Mouse (Mus musculus): ENCODE data around the gene Calm4.

The Calm4 gene

DNA sequence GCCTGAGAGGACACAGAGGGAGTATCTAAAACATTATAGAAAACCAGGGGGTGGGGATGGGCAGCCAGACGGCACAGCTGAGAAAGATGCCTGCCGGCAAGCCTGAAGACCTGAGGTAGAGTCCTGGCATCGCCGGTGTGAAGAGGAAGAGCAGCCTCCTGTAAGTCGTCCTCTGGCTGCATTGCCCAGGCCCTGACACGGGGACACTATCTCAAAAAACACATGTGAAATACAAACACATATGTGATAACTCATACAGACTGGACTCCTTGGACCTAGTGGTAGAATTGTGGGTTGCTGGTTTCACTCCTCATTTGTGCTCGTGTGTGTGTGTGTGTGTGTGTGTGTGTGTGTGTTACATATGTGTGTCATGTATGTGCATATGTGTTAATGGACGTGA is 23.7 kb downstream of the Calm4 start:
- no peak for DNase-seq (ENCODE audit: low read depth, low spot score)

DNA sequence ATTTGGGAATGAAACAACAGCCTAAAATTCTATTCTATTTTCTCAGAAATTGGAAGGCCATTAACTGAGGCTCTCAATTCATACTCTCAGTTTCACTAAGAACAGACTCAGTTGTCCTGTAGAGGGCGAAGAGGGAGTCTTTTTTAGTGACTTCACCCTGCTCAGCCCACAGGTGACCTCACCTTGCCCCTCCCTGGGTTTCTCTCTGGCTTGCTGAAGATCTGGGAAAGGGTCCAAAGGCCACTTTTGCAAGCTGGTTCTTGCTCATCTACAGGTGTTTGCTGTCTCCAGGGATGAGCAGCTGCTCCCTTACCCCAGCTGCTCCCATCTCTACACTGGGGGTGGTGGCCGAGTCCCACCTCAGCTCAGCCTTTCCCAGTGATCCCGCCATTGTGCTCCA is 24.8 kb downstream of the Calm4 start:
- no peak for DNase-seq (ENCODE audit: low read depth, low spot score)

DNA sequence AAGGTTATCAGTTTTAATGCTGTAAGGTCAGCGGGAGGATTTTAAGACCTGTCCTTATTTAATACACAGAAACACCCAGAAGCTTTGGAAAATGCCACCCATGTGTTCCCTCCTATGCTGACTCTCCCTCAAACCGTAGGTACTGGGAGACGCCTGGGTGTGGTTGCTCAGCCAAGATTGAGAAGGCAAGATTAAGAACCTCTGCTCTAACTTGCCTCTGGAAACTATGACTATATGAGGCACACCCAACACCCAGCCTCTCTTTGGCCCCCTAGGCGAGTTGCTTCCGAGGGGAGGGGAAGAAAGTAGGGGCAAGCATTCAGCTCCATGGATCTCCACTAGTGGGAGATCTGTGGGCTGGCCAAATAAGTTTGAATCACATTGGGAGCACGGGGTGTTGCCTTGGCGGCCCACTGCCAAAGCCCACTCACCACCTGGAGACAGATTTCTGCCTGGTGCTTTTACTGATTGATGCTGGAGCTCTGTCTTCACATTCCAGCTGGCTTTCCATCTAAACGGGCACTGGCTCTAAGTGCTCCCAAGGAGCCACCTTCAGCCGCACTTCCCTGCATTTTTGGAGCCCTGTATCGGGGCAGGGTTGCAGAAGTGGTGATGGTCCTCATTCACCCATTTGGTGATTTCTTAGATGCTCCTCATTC is 25.5 kb downstream of the Calm4 start:
- DNase-seq (ENCODE audit: low read depth, low spot score): no peak

DNA sequence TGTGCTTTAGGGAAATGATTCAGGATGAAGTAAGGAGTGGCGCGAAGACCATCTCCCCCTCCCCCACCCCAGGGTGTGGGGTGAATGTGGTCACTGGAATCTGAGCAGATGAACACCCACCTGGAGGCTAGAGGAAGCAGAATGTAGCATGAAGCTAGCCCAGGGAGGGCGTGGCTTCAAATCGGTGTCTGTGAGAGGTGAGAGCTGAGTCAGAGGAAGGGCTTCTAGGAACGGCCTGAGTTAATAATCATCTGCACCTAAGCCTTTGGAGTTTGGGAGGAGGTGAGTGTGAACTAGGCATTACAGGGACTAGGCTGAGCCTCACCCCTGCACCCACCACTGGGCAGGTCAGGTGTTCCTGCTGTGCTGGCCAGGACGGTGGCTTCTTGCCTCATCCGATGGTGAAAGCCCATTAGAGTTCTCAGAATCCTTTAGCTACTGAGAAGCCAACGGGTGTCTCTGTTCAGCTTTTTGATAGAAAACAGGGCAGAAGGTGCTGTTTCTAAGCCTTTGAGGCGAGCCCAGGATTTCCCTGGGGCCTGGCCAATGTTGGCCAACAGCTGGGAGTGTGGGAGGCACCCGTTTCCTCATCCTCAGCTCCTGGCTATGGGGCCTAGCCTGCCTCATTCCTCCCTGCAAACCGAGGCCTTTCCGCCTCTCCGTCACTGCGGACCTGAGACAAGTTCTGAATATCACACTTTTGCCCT is 28.2 kb downstream of the Calm4 start:
- DNase-seq (ENCODE audit: low read depth, low spot score): no peak

DNA sequence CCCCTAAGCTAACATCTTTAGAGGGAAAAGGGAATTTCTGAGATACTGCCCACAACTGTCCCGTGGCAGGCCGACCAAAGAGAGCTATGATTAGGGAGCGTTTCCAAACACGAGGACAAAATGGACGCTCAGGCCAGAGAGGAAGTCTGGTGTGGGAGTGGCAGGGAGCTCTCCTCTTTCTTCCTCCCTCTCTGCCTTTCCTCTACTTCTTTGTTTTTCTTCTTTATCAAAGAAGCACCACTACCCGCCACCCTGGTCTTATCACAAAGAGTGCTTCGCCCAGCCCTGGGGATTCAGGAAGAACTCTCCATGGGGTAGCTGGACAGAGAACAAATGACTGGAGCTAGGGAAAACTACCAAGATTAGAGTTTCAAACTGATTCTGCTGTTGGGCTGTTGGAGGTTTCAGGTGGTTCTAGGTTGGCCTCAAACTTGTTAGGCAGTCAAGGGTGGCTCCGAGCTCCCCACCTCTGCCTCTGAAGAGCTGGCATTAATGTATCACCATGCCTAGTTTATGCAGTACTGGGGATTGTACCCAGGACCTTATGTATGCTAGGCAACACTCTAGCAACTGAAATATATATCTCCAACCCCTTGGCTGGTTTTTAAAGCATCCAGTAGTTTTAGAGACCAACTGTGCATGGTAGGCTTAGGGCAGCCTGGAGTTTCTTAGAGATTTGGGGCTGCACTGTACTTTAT is 28.9 kb downstream of the Calm4 start:
- peak; percentile 24 for DNase-seq (ENCODE audit: low read depth, low spot score)

DNA sequence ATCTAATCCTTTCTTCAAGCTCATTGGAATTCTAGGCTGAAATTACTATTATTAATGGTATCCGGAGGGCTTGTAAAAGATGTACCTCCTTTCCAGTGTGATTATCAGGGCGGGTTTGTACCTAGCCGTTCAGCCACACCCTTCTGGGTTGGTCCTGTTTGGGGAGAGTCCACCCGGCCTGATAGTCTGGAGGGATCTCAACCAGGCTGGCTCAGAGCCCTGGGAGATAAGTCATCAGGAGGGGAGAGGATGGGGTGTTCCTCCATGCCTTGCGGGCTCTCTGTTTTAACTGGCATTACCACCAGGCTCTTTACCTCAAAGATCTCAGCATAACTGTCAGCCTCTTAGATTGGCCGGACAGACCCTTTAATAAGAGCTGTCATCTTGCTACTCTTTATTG is 29.6 kb downstream of the Calm4 start:
- no peak for DNase-seq (ENCODE audit: low read depth, low spot score)

DNA sequence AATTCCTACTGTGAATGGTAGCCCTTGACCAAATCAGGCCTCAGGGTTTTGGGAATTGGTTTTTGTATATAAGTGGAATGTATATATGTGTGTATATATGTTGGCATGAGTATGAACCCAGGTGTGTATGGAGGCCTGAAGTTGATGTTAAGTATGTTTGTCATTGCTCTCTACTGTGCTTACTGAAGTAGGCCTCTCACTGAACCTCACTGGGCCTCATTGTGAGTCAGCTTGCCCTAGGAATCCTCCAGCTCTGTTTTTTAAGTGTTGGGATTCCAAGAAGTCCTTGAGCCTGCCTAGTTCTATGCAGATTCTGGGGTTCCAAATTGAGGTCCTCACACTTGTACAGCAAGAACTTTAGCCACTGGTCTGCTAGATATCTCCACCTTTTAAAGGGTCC is 32.3 kb downstream of the Calm4 start:
- no peak for DNase-seq (ENCODE audit: low read depth, low spot score)

DNA sequence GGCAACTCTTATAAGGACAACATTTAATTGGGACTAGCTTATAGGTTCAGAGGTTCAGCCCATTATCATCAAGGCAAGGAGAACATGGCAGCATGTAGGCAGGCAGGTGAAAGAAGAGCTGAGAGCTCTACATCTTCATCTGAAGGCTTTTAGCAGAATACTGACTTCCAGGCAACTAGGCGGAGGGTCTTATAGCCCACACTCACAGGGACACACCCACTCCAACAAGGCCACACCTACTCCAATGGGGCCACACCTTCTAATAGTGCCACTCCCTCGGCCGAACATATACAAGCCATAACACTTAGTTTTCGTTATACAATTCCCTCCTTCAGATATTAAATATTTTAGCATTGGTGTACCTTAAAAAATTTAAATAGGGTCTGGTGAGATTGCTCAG is 35.3 kb downstream of the Calm4 start:
- no peak for DNase-seq (ENCODE audit: low read depth, low spot score)

DNA sequence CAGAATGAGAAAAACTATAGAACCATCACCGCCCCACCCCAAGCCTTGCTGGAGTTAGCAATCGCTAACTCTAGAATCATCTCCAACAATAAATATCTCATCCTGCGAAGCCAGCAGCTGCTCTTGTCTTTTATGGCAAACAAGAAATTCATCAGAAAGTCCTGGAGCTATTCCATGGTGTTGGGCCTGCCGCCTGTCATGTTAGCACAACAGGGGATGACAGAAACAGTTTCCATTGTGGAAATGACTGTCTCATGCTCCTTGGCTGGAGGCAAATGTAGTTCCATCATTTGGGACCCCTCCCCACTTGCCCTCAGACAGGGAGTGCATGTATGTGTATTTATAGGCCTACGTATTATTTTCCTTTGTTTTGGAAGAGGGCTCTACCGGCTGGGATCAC is 38.9 kb downstream of the Calm4 start:
- DNase-seq (ENCODE audit: low read depth, low spot score): no peak

DNA sequence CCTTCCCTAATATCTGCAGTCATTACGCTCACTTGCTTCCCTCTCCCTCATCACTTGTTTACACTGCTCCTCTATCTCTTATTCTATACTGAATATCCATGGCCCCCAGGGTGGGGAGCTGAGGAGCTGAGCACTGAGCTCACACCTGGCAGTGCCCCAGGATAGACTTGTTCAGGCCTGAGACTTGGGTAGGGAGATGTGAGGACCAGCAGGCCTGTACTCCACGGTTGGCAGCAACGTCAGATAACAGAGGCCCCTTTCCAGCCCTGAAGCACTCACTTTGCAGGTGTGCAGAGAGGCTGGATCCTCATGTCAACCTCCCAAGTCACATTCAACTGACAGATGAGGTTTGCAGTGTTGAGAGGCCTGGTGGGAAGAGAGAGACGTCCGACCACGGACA is 39.6 kb downstream of the Calm4 start:
- DNase-seq (ENCODE audit: low read depth, low spot score): no peak

DNA sequence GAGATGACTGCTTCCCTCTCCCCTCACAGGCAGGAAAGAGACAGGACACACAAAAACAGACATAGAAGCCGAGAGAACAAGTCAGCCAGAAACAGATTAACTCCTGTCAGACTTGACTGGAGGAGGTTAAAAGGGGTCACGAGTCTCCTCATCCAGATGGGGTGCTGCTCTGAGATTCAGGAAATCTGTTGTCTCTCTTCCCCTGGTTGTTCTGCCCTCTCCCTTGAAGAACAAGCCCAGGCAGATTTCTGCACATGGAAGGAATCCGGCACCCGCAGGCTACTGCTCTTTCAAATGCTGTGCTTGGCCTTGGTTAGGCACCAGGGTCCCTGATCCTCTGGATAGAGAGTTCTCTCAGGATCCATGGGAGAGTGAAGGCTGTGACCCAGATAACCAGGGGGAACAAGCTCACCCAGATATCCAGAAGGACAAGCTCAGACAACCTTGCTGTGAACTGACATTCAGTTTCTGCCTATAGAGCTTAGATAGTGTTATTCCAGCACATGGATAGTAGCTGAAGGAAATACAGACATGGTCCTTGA is 40.2 kb downstream of the Calm4 start:
- no peak for DNase-seq (ENCODE audit: low read depth, low spot score)

DNA sequence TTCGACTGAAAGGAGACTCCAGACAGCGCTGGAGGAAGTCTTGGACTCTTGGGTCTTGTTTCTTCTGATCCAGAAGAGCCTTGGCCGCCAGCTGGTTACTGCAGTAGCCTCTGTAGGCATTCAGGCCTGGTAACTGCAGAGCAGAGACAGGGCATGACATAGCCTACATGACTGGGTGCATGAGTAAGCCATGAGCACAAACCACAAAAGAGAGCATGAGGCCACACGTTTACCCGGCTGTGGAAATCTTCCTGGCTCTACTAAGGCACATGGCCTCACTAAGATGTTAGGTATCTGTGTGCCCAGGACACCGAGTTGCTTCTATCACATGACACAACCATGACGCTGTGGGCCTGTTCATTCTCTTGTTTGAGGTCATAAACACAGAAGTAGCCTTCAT is 49.1 kb downstream of the Calm4 start:
- no peak for DNase-seq (ENCODE audit: low read depth, low spot score)

Data from R1 (cell line).